In the genomic region with DNA sequence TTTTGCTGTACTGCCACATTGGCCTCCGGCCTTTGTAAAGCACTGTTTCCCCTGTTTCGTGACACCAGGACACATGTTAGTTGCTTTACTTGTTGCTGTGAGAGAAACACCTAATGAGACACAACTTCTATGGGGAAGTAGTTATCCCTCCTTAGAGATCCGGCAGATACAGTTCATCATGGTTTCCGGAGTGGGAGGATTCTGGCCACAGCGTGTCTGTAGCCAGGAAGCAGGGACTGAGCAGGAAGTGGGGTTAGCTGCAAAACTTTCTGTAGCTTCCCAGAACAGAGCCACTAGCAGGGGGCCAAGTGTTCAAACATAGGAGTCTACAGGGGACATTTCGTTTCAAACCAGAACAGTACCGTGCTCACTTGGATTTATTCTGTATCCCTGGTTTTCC, we compare ENCODE assay signal across 16 mouse cellular contexts.
DNase-seq lines count a peak whose midpoint lies in the region; ATAC-seq and TF ChIP-seq lines count a peak whose summit lies in the region.
"Had no signal": no experiment of that assay in that cellular context is flagged by ENCODE, and none has a peak within 500 bp of the region (broad histone marks: within the 10 kb centered on the region; RNA-seq: fewer than 3 reads in every experiment).

No protein-coding gene starts in this region.

- TF ChIP-seq EP300 in lung, postnatal 0 days (IDR thresholded peaks at IDR 0.05): no peak
- no peak for TF ChIP-seq EP300 in stomach, postnatal 0 days (optimal IDR thresholded peaks at IDR 0.05)

- no peak for ATAC-seq in lung, postnatal 0 days
- peak; percentile 98 for ATAC-seq in megakaryocyte progenitor cell, adult 5-6 weeks (replicated peaks; ENCODE audit: poor library complexity)
- no peak for ATAC-seq in stomach, postnatal 0 days (ENCODE audit: low FRiP score, low TSS enrichment)
- ATAC-seq: forebrain, embryonic 14.5 days; hindbrain, embryonic 16.5 days had no signal

- no peak overlapping the region for H3K4me2 ChIP-seq in lung, postnatal 0 days (replicated peaks; ENCODE audit: low read depth, low read length)
- no peak overlapping the region for H3K4me2 ChIP-seq in stomach, postnatal 0 days (replicated peaks; ENCODE audit: low read depth)
- H3K4me2 ChIP-seq: limb, embryonic 12.5 days; midbrain, embryonic 11.5 days had no signal

- H3K9ac ChIP-seq in lung, postnatal 0 days (replicated peaks; ENCODE audit: low read depth): no peak overlapping the region
- no peak overlapping the region for H3K9ac ChIP-seq in stomach, postnatal 0 days (ENCODE audit: low read length)
- H3K9ac ChIP-seq: limb, embryonic 12.5 days had no signal

- TF ChIP-seq CTCF in lung, postnatal 0 days (IDR thresholded peaks at IDR 0.05): no peak
- TF ChIP-seq CTCF in stomach, postnatal 0 days (IDR thresholded peaks at IDR 0.05; ENCODE audit: low read depth): no peak

- DNase-seq in lung, postnatal 0 days (ENCODE audit: low spot score): peak; percentile 11
- no peak for DNase-seq in lung, postnatal 14 days
- peak; percentile 17 for DNase-seq in c-Kit-positive CD71-negative TER-119-negative erythroid progenitor cells, embryonic 14.5 days (ENCODE audit: low read depth)
- peak; percentile 44 for DNase-seq in thymus, postnatal 4 days
- DNase-seq in stomach, postnatal 0 days (ENCODE audit: low spot score): no peak
- DNase-seq in spleen, postnatal 10 days (ENCODE audit: low spot score in 2 of 2): no peak
- DNase-seq: adrenal gland, adult 2 months; cerebellum, adult 9-10 months; heart, postnatal 14 days; kidney, adult 2 months; lung, adult 18-20 months had no signal

- H3K27ac ChIP-seq in lung, postnatal 0 days (ENCODE audit: low read length): no peak overlapping the region
- no peak overlapping the region for H3K27ac ChIP-seq in stomach, postnatal 0 days (replicated peaks)
- H3K27ac ChIP-seq: limb, embryonic 12.5 days had no signal

- H3K4me1 ChIP-seq in lung, postnatal 0 days (ENCODE audit: insufficient read depth, low read depth, low read length): no peaks in the 10 kb centered on the region
- no peaks in the 10 kb centered on the region for H3K4me1 ChIP-seq in stomach, postnatal 0 days (replicated peaks; ENCODE audit: control insufficient read depth, insufficient read depth)
- H3K4me1 ChIP-seq: limb, embryonic 12.5 days had no signal

- no peak overlapping the region for H3K4me3 ChIP-seq in lung, postnatal 0 days (ENCODE audit: low read depth, low read length)
- no peak overlapping the region for H3K4me3 ChIP-seq in stomach, postnatal 0 days (ENCODE audit: low read depth, low read length)
- H3K4me3 ChIP-seq: limb, embryonic 12.5 days had no signal

- no peaks in the 10 kb centered on the region for H3K27me3 ChIP-seq in lung, postnatal 0 days (replicated peaks; ENCODE audit: insufficient read depth, low read length)
- no peaks in the 10 kb centered on the region for H3K27me3 ChIP-seq in stomach, postnatal 0 days (ENCODE audit: control insufficient read depth, insufficient read depth, low read length)

- WGBS in lung, postnatal 0 days: 61% methylated on average over 7 of the region's 7 CpGs
- 80% methylated on average over 7 of the region's 7 CpGs for WGBS in stomach, postnatal 0 days

- no peaks in the 10 kb centered on the region for H3K36me3 ChIP-seq in lung, postnatal 0 days (ENCODE audit: insufficient read depth, low read length)
- H3K36me3 ChIP-seq in stomach, postnatal 0 days (ENCODE audit: control insufficient read depth, insufficient read depth, low read length): no peaks in the 10 kb centered on the region
- H3K36me3 ChIP-seq: limb, embryonic 12.5 days had no signal

- H3K9me3 ChIP-seq in lung, postnatal 0 days (ENCODE audit: low read length): no peaks in the 10 kb centered on the region
- H3K9me3 ChIP-seq in stomach, postnatal 0 days (ENCODE audit: control insufficient read depth, low read length): no peaks in the 10 kb centered on the region
- H3K9me3 ChIP-seq: limb, embryonic 12.5 days had no signal

Comparison
In these comparisons a context has a peak if more than half of its experiments do, and no peak if none do; other contexts are left out.
1. DNase-seq: peak in lung, postnatal 0 days (single experiment), c-Kit-positive CD71-negative TER-119-negative erythroid progenitor cells, embryonic 14.5 days (single experiment) and thymus, postnatal 4 days (single experiment); none in lung, postnatal 14 days (single experiment), stomach, postnatal 0 days (single experiment) and spleen, postnatal 10 days (0 of 2).